Mouse (Mus musculus) forebrain, embryonic 14.5 days (tissue): ENCODE measurements around the gene Csmd2. TPM values are rescaled to one million over a fixed set of nuclear protein-coding genes. Genes with fewer than 3 reads are reported as not detected.
A peak's percentile ranks its signal among the peaks of the same experiment; 100 is the strongest.

Experiments
- ATAC-seq: fragments of 200-750 bp; cut with Nextera tagmentation; 2 replicates; pipeline ENCODE4 v1.8.0; 2017; ENCODE audit warnings: mild to moderate bottlenecking, moderate library complexity
- DNase-seq: peaks from one replicate; pipeline ENCODE4 v3.0.0-alpha.2; 2015; ENCODE audit warnings: low spot score
- H3K27ac ChIP-seq: fragments of 300-500 bp; sonication (generic); 2 replicates; pipeline ENCODE4 v1.5.1; 2014; ENCODE audit warnings: low read depth, mild to moderate bottlenecking, control low read depth, low read length, moderate library complexity
- H3K27me3 ChIP-seq: fragments of 300-500 bp; sonication (generic); replicated peaks from 2 replicates; pipeline ENCODE4 v1.6.1; 2014; ENCODE audit warnings: low read length, control low read depth, mixed read lengths; ENCODE audit not compliant: control insufficient read depth, insufficient read depth
- H3K36me3 ChIP-seq: fragments of 300-500 bp; sonication (generic); 2 replicates; pipeline ENCODE4 v1.6.1; 2014; ENCODE audit warnings: low read length, control low read depth; ENCODE audit not compliant: control insufficient read depth, insufficient read depth
- H3K4me1 ChIP-seq: fragments of 300-500 bp; sonication (generic); 2 replicates; pipeline ENCODE4 v1.6.1; 2014; ENCODE audit warnings: antibody characterized with exemption, low read length, control low read depth; ENCODE audit not compliant: control insufficient read depth, insufficient read depth
- H3K4me2 ChIP-seq: fragments of 300-500 bp; sonication (generic); 2 replicates; pipeline ENCODE4 v1.6.1; 2014; ENCODE audit warnings: mild to moderate bottlenecking, control low read depth, low read length
- H3K4me3 ChIP-seq: fragments of 300-500 bp; sonication (generic); 2 replicates; pipeline ENCODE4 v1.5.1; 2014; ENCODE audit warnings: low read depth, low read length, control low read depth
- H3K9ac ChIP-seq: fragments of 300-500 bp; sonication (generic); 2 replicates; pipeline ENCODE4 v1.6.1; 2014; ENCODE audit warnings: mild to moderate bottlenecking, low read length, control low read depth, moderate library complexity
- H3K9me3 ChIP-seq: fragments of 300-500 bp; sonication (generic); replicated peaks from 2 replicates; pipeline ENCODE4 v1.6.1; 2016; ENCODE audit warnings: low read length, control low read depth, mixed read lengths; ENCODE audit not compliant: control insufficient read depth
- WGBS: fragments of 180-500 bp; shearing (Covaris S2); extraction: QIAGEN DNeasy Blood & Tissue Kit; methylation state at CpG from one replicate; pipeline ENCODE4 v1.1.7; 2014; 5-methylcytosine and 5-hydroxymethylcytosine counted together
- polyA plus RNA-seq: library from polyadenylated mRNA; unstranded; fragments of >200 nt; fragmentation: Nextera tagmentation; extraction: Ambion mirVana; gene quantifications from 2 replicates; pipeline ENCODE4 v1.2.1, GENCODE M21; 2014

The Csmd2 gene
- polyA plus RNA-seq, 1 experiment from 2014 or later: 3.2 TPM

- H3K9me3 ChIP-seq: no peaks in the 10 kb centered on the region
- DNase-seq: no peak
- H3K4me1 ChIP-seq: no peaks in the 10 kb centered on the region
- H3K27me3 ChIP-seq: no peaks in the 10 kb centered on the region
- WGBS: 75% methylated on average over 5 of the region's 5 CpGs
- no peak overlapping the region for H3K4me2 ChIP-seq
- ATAC-seq: no peak
- no peak overlapping the region for H3K9ac ChIP-seq
- no peak overlapping the region for H3K4me3 ChIP-seq
- no peak overlapping the region for H3K27ac ChIP-seq
- no peaks in the 10 kb centered on the region for H3K36me3 ChIP-seq
Measured at GRCm38 (mm10) chr4:128476249-128476648, 488.6 kb downstream of the Csmd2 start.

- no peak overlapping the region for H3K9ac ChIP-seq
- H3K36me3 ChIP-seq: 0 out of 2 replicates have a peak, but pooled peaks cover 3% of the 10 kb centered on the region
- no peak for DNase-seq
- H3K4me2 ChIP-seq: no peak overlapping the region
- no peak overlapping the region for H3K4me3 ChIP-seq
- WGBS: 77% methylated on average over 7 of the region's 7 CpGs
- no peak for ATAC-seq
- H3K27me3 ChIP-seq: no peaks in the 10 kb centered on the region
- H3K27ac ChIP-seq: no peak overlapping the region
- H3K9me3 ChIP-seq: no peaks in the 10 kb centered on the region
- no peaks in the 10 kb centered on the region for H3K4me1 ChIP-seq
Measured at GRCm38 (mm10) chr4:128483891-128484290, 496.2 kb downstream of the Csmd2 start.

GRCm38 (mm10) chr4:128484679-128485078 is 497.0 kb downstream of the Csmd2 start:
- Histone ChIP-seq H3K4me3 (no peak overlapping the region), H3K4me2 (no peak overlapping the region), H3K27me3 (no peaks in the 10 kb centered on the region), H3K4me1 (no peaks in the 10 kb centered on the region), H3K27ac (no peak overlapping the region), H3K36me3 (0 out of 2 replicates have a peak, but pooled peaks cover 3% of the 10 kb centered on the region), H3K9ac (no peak overlapping the region), H3K9me3 (no peaks in the 10 kb centered on the region)
- no peak for ATAC-seq
- WGBS: 72% methylated on average over 2 of the region's 2 CpGs
- DNase-seq: no peak

GRCm38 (mm10) chr4:128489521-128490100 is 502.0 kb downstream of the Csmd2 start:
- no peak overlapping the region for H3K4me3 ChIP-seq
- WGBS: 77% methylated on average over 11 of the region's 11 CpGs
- H3K27ac ChIP-seq: no peak overlapping the region
- H3K27me3 ChIP-seq: no peaks in the 10 kb centered on the region
- H3K4me1 ChIP-seq: 0 out of 2 replicates have a peak, but pooled peaks cover 3% of the 10 kb centered on the region
- no peak for DNase-seq
- no peaks in the 10 kb centered on the region for H3K9me3 ChIP-seq
- no peak overlapping the region for H3K4me2 ChIP-seq
- H3K36me3 ChIP-seq: 0 out of 2 replicates have a peak, but pooled peaks cover 3% of the 10 kb centered on the region
- no peak overlapping the region for H3K9ac ChIP-seq
- ATAC-seq: no peak

- 7% methylated on average over 8 of the region's 8 CpGs for WGBS
- Histone ChIP-seq H3K9ac (no peak overlapping the region), H3K27ac (no peak overlapping the region)
Measured at GRCm38 (mm10) chr4:128492055-128492454, 504.4 kb downstream of the Csmd2 start.

GRCm38 (mm10) chr4:128499980-128500379 is 512.3 kb downstream of the Csmd2 start:
- Histone ChIP-seq H3K27ac (no peak overlapping the region), H3K4me3 (no peak overlapping the region), H3K9me3 (no peaks in the 10 kb centered on the region), H3K4me2 (no peak overlapping the region), H3K27me3 (no peaks in the 10 kb centered on the region), H3K9ac (no peak overlapping the region), H3K4me1 (no peaks in the 10 kb centered on the region), H3K36me3 (0 out of 2 replicates have a peak, but pooled peaks cover 5% of the 10 kb centered on the region)
- 83% methylated on average over 2 of the region's 2 CpGs for WGBS
- no peak for ATAC-seq
- peak; percentile 23 for DNase-seq

More at GRCm38 (mm10) chr4:128492055-128492454, 504.4 kb downstream of the Csmd2 start:
- 0 out of 2 replicates have a peak, but pooled peaks cover 3% of the 10 kb centered on the region for H3K4me1 ChIP-seq
- no peak overlapping the region for H3K4me3 ChIP-seq
- peak; percentile 91 for ATAC-seq
- H3K27me3 ChIP-seq: no peaks in the 10 kb centered on the region
- no peak overlapping the region for H3K4me2 ChIP-seq
- DNase-seq: peak; percentile 73
- no peaks in the 10 kb centered on the region for H3K9me3 ChIP-seq
- H3K36me3 ChIP-seq: 0 out of 2 replicates have a peak, but pooled peaks cover 5% of the 10 kb centered on the region

GRCm38 (mm10) chr4:128506878-128507277 is 519.2 kb downstream of the Csmd2 start:
- DNase-seq: no peak
- ATAC-seq: no peak
- H3K27ac ChIP-seq: no peak overlapping the region
- no peak overlapping the region for H3K4me3 ChIP-seq
- no peaks in the 10 kb centered on the region for H3K9me3 ChIP-seq
- 80% methylated on average over 10 of the region's 10 CpGs for WGBS
- H3K9ac ChIP-seq: no peak overlapping the region
- H3K4me1 ChIP-seq: no peaks in the 10 kb centered on the region
- no peak overlapping the region for H3K4me2 ChIP-seq
- H3K27me3 ChIP-seq: no peaks in the 10 kb centered on the region
- H3K36me3 ChIP-seq: no peaks in the 10 kb centered on the region

GRCm38 (mm10) chr4:128509885-128510284 is 522.2 kb downstream of the Csmd2 start:
- H3K27me3 ChIP-seq: no peaks in the 10 kb centered on the region
- WGBS: 81% methylated on average over 5 of the region's 5 CpGs
- H3K9me3 ChIP-seq: no peaks in the 10 kb centered on the region
- H3K27ac ChIP-seq: no peak overlapping the region
- DNase-seq (no peak), ATAC-seq (no peak)
- no peak overlapping the region for H3K9ac ChIP-seq
- H3K4me1 ChIP-seq: no peaks in the 10 kb centered on the region
- no peaks in the 10 kb centered on the region for H3K36me3 ChIP-seq
- no peak overlapping the region for H3K4me3 ChIP-seq
- H3K4me2 ChIP-seq: no peak overlapping the region

GRCm38 (mm10) chr4:128514496-128514895 is 526.8 kb downstream of the Csmd2 start:
- no peak for DNase-seq
- H3K36me3 ChIP-seq: 0 out of 2 replicates have a peak, but pooled peaks cover under 1% of the 10 kb centered on the region
- H3K27me3 ChIP-seq: no peaks in the 10 kb centered on the region
- no peak overlapping the region for H3K9ac ChIP-seq
- H3K9me3 ChIP-seq: no peaks in the 10 kb centered on the region
- H3K4me2 ChIP-seq: no peak overlapping the region
- H3K4me3 ChIP-seq: no peak overlapping the region
- ATAC-seq: no peak
- H3K4me1 ChIP-seq: no peaks in the 10 kb centered on the region
- no peak overlapping the region for H3K27ac ChIP-seq
- 74% methylated on average over 5 of the region's 5 CpGs for WGBS
